Mouse (Mus musculus) WW6 (cell line): ENCODE results near the gene Cyb5d2.
A peak's percentile ranks its signal among the peaks of the same experiment; 100 is the strongest.

Experiments used
- DNase-seq: peaks from one replicate; pipeline ENCODE4 v3.0.0-alpha.2; 2013; ENCODE audit warnings: low read depth, low spot score

Gene Cyb5d2

DNA sequence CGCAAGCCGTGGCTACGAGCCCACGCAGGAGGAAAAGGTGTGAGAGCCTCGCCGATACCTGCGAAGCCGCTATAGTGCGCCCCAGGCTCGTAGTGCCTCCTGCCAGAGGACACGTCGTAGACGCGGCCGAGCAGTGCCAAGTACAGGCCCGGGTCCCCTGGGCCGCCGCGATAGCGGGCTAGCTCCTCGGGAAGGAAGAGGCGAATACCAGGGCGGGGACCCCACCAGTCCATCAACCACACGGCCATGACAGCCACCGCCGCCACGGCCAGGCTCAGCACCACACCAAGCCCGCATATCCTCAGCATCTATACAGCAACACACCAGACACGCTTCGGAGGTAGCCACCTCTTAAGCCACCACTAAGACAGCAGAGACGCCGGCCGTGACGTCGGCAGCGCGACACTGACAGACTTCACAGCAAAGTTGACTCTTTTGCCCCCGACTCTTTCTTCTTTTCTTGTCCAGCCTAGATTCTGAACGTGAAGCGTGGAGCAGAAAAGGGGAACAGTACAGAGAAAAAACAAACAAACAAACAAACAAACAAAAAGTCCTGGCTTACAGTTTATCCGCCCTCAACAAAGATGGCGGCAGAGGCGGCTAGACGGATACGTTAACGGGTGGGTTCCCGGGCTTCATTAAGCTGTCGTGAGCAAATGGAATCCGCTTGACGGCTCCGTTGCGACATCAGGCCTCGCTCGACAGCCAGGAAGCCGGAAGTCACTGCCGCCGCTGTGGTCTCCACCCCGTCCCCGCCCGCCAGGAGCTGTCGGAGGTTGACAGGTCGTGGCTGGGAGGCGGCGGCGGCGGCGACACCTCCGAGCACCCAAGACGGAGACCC lies at the start of gene Cyb5d2, which contains the start of gene Zzef1:
TSS of gene Cyb5d2 (minus strand) at position 688 of the 841 bp plus-strand sequence.
TSS of gene Zzef1 (plus strand) at position 772 of the 841 bp plus-strand sequence.
- peak; percentile 94 for DNase-seq

DNA sequence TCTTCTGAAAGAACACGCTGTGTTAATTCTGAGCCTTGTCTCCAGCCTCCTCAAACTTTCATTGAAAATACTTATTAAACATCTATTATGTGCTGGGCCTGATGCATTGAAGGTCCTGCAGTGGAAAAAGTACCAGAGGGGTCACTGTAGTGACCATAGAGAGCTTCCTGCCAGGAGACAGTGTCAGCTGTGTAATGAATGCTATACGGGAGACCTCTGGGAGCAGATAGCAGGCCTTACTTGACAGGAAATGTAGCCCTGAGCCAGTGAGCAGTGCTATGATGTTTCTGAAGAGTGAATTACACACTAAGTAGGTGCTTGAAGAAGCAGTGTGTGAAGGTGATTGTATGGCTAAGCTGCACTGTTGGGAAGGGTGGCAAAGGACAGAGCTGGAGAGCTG lies 49.6 kb upstream of the Cyb5d2 start:
- no peak for DNase-seq

DNA sequence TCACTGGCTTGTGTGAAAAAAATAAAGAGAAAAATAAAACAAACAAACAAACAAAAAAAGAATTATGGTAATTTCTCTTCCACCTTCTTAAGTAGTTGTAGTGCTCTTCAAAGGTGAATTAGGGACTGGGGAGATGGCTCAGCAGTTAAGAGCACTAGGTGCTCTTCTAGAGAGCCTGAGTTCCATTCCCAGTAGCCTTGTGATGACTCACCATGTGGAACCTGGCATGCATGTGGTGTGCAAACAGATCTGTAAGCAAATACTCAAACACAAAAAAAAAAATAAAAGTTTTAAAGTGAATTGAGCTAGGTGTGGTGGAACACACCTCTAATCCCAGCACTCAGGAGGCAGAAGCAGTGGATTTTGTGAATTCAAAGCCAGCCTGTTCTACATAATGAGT lies 47.6 kb upstream of the Cyb5d2 start:
- DNase-seq, result no peak

DNA sequence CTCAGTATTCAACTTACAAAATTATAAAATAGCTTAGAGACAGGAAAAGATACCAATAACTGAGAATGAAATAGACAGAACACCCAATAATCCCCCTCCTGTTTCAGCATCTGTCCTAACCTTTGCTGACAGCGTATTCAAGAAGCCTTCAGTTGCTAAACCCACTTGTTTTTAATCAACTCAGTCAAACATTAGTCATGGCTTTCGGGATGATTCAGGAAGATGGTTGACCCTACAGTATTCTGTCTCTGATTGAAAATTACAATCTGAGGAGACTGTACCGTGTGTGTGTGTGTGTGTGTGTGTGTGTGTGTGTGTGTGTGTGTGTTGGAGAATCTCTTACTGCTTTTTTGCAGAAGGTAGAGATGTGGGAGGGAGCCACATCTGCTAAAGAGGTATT lies 46.8 kb upstream of the Cyb5d2 start:
- no peak for DNase-seq

DNA sequence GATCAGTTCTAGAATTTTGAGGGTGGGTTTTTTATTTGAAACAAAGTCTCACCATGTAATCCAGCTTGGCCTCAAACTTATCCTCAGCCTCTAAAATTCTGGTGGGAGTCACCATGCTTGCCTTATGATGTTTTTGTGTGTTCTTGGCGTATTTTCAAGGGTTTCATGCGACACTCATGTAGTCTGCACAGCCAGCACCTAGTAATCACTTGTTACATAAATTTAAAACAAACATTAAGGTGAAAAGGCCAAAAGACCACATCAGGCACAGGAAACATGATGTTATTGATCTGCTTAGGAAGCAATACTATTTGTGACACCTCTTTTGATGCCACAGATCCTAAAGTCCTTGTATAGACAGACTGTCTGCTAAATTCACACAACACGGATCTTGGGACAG lies 33.9 kb upstream of the Cyb5d2 start:
- no peak for DNase-seq

DNA sequence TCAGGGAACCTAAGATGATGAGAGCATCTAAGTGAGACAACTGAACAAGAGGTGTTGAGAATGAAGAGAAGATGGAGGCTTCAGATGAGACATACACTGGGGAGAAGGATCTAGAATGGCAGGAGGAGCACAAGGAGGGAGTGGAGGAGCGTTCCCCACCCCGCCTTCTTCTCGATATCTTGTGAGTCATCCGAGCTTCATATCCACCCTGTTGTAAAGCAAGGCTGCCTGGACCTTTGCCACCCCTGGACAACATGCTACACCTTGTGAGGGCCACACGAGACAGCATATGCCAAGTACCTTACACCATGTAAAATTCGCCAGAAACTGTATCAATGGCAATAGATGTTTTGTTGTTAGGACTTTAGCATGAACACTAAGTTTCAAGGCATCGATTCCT lies 25.1 kb upstream of the Cyb5d2 start:
- DNase-seq, result no peak

DNA sequence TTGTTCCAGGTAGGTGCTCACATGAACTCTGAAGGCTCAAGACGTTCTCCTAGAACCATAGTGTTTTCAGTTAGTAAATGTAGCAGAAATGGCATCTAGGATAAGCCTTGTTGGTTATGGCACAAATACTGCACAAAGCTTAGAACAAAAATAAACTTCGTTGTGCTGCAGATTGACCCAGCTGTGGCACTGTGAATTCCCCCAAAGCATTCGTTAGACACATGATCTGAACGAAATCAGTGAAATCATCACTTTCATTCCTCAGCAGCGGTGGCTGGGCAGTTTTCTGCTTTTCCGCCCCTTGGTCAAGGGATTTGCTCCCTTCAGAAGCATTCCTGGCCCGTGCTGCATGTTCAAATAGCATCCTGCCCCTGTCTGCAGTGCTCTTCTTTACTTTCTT lies 22.1 kb upstream of the Cyb5d2 start:
- DNase-seq, result no peak

DNA sequence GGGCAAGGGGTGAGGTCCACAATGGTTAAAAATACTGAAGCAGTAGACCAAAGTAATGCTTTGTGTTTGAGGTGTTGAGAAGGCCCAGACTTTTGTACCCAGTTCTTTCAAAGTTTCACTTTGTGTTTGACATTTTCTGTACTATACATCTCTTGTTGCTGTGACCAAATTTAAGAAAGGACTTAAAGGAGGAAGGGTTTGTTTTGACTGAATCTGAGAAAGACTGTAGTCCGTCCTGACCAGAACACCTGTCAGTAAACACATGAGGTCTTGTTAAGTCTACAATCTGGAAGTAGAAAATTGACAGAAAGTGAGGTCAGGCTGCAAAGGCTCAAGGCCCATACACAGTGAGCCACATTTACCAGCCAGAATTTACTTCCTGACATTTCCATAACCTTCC lies 20.9 kb upstream of the Cyb5d2 start:
- DNase-seq, result no peak

DNA sequence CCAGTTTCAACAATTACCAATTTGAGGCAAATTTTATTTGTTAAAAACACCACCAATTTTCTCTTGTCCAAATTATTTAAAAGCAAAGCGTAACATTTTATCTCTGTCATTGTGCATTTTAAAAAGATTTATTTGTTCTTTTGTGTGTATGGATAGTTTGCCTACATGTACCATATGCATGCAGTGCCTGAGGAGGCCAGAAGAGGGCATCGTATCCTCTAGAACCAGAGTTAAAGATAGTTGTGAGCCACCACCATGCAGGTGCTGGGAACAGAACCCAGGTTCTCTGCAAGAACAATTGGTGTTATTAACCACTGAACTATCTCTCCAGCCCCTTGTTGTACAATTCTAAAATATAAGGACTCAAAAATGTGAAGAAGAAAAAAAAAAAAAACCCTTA lies 18.2 kb upstream of the Cyb5d2 start:
- no peak for DNase-seq

DNA sequence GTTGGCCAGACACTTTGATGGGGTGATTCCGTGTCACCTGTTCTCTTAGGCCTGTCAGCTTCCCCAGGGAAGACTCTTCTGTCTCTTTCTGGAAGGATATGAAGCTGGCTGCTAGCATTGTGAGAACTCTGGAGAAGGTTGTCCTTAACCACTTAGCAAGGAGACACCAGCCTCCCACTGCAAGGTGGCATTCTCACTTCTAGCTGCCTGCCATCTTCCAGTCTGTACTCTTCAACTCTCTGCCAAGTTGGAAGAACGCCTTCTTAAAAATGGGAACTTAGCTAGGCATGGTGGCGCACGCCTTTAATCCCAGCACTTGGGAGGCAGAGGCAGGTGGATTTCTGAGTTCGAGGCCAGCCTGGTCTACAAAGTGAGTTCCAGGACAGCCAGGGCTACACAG lies 17.7 kb upstream of the Cyb5d2 start:
- DNase-seq, result no peak

DNA sequence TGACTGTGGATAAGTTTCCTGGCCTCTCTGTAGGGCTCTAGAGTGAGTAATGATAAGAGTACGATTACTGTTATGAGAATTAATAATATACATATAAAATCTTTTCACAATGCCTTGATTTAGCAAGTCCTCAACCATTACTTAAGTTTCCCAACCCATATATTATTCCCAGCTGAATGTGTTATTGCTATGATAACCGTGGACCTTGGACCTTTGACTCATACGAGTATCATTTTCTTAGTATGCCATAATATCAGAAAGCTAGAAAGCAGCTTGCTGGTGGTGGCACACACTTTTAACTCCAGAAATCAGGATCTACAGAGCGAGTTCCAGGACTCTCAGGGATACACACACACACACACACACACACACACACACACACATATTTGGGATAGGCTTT lies 12.1 kb upstream of the Cyb5d2 start:
- DNase-seq, result no peak

DNA sequence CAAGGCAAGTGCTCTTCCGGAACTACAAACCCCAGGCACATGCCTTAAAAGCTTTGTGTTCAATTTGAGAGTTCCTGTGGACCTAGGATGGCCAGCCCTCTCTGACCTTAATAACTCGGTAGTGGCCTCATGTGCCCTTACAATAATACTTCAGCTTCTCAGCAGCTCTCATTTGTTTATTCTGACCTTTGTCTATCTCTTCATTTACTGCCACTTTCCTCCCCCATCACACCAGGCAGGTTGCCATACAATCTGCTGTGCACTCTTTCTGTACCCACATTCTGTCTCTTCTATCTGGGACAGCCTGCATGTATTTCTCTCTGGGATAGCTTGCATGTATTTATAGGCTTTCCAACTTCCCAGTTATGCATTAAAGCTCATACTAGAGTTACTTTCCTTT lies 10.6 kb upstream of the Cyb5d2 start:
- no peak for DNase-seq

DNA sequence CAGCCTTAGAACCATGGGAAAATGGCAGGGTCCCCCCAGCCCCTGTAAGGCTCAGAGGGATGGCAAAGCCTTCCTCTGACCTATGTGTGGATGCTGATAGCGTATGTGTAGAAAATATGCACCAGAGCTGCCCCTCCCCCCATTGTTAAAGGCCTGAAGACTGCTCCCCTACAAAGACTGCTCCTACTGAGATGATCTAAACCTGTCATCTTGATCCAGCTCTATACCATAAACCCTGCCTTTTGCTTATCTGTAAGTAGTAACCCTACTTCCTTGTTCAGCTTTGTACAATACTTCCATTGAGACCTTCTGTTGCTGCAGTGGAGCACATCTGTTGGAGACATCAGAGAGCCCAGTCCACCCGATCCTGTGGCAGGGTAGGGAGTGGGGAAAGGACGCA lies 9.3 kb upstream of the Cyb5d2 start:
- no peak for DNase-seq

DNA sequence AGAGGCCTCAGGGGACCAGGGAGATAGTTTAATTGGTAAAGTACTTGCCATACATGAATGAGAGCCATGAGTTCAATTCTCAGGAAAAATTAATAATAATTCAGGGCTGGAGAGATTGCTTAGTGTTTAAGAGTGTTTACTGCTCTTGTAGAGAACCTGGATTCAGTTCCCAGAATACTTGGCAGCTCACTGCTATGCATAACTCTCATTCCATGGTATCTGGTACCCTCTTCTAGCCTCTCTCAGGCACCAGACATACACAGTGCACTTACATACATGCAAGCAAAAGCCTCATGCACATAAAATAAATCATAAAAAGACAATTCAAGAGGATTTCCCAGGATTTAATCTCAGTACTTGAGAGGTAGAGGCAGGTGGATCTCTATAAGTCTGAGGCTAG lies 8.6 kb upstream of the Cyb5d2 start:
- DNase-seq, result no peak

DNA sequence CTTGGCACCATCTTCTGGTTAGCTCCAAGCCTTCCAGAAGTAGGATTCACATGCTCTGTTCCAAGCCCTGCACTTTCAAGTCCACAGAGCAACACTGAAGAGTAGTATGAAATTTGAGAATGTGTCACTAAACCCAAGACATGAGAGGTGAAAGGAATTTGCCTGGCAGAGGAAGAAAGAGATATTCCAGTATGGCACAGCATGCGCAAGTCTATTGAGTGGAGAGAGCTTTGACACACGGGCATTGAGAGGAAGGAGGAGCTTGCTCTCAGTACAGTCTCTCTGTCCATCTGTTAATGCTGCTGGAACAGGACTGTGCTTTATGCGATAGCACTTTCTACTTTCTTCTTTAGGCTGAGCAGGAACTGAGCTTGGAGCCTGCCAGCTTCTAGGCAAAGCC lies 7.1 kb upstream of the Cyb5d2 start:
- no peak for DNase-seq

DNA sequence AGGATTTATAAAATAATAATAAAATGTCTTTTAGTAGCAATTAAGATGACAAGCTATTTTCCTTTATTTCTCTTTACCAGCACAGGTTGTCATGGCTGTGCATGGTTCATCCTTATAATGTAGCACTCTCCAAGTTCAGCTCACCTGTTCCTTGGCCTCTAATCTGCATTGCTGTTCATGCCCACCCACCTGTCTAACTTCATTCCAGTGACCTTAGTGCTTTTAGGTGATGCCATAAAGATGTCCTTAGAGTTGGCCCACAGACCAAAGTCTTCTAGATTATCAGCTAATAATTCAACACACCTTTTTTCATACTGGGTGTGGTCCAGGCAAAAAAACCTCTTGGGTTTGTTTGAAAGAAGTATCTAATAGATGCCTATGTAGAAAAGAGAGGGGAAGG lies 5.2 kb upstream of the Cyb5d2 start:
- DNase-seq, result no peak

DNA sequence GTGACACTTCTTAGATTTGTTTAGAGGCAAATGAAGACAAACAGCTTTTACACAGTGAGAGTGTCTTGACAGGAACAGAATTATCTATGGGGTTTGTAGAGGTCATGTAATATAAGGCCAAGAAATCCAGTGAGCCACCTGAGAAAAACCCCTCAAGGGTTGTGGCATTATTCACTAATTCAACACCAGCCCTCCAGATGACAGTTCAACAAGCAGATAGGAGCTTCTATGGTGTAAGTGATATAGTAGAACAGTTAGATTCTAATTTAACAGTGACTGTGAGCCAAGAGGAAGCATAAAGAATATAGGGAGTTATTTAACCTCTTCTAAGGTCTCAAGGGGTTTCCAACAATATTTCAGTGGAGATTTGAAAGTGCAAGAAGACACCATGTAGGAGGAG lies 2.2 kb upstream of the Cyb5d2 start:
- DNase-seq, result no peak

DNA sequence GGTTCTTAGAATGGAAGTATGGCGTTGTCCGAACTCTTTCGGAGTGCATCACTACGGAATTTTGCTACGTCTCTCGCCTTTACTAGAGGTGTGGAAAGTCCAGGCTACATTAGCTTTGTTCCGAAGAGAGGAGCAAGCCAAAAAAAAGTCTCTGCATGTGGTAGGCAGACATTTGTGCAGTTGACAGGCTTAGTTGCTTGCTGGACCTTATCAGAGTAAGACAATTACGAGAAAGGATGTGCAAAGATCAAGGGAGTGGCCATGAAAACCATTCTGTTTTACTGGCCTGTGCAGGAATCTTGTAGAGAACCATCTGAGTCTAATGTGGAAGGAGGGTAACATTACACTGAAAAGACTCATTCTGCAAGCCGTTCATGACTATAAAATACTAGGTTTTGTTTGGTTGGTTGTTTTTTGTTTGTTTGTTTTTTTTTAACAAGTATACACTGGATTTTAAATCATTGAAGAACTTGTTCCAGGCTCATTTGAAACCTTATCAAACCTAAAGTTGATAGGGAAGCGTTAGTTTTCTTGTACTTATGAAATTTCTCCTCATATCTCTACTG lies 914 bp upstream of the Cyb5d2 start:
- no peak for DNase-seq

DNA sequence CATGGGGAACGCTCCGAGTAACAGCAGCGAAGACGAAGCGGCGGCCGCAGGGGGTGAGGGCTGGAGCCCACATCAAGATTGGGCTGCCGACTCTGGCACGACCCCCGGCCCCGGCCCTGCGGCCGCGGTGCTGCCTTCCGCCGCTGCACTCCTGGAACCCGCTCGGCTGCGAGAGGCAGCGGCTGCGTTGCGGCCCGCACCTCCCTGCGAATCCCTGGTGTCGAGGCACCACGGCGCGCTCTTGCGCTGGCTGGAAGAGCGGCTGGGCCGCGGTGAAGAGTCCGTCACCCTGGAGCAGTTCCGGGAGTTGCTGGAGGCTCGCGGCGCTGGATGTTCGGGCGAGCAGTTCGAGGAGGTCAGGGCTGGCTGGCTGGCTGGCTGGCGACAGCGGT lies 350 bp upstream of the Cyb5d2 start:
- no peak for DNase-seq

DNA sequence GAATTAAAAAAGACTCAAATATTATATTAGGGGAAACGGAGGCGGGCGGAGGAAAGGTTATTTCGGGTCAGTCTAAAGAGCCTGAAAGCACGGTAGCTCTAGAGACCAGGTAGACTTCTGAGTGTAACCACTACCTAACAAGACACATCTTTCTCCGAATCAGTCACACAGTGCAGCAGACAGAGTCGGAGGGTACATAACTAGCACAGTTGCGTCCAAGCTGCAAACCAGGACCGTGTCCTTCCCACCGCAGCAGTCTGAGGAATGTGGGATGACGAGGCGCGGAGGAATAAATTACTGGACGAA lies 840 bp downstream of the Cyb5d2 start:
- DNase-seq, result no peak

DNA sequence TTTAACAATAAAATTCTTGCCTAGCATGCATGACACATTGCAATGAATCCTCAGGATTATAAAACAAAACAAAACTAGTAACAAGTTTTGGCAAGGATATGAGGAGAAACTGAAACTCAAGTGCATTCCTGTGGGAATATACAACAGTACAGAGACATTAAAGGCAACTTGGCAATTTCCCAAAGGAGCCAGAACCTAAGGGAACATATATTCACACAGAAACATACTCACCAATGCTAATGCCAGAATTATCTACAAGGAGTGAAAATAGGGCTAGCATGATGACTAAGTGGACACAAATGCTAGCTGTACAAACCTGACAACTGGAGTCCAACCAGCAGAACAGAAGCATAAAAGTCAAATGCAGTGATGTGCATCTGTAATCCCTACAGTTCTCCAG lies 3.9 kb downstream of the Cyb5d2 start:
- no peak for DNase-seq

DNA sequence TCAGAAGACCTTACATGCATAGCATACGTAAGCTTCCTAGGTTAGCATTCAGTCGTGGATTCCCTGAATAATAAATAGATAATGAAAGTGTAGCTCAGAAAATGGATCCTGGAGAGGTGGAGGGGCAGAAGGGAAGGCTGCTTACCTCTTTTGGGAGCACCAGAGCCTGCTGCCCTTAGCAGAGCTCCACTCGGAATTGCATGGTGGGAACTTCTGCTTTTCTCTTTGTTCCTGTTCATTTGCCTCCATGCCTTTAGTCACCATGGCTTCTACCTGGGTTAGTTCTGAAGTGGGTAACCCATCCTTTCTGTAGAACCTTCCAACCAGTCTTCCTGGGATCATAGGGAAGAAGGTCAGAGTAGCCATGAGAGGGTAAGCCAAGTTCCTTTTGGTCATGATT lies 13.4 kb downstream of the Cyb5d2 start:
- no peak for DNase-seq

DNA sequence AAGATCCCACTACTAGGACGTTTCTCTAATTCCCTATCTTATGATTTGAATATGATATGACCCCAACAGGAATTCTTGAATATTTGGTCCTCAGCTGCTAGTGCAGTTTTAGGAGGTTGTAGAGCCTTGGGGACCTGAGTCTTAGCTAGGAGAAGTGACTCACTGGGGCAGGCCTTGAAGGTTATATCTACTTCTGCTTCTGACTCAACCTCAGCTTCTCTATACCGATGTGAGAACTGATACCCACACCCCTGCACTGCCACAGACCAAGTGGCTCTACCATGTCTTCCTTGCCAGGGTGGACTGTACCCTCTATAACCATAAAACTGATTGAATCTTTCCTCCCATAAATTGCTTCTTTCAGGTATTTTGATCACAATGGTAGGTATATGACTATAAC lies 13.8 kb downstream of the Cyb5d2 start:
- DNase-seq, result no peak

DNA sequence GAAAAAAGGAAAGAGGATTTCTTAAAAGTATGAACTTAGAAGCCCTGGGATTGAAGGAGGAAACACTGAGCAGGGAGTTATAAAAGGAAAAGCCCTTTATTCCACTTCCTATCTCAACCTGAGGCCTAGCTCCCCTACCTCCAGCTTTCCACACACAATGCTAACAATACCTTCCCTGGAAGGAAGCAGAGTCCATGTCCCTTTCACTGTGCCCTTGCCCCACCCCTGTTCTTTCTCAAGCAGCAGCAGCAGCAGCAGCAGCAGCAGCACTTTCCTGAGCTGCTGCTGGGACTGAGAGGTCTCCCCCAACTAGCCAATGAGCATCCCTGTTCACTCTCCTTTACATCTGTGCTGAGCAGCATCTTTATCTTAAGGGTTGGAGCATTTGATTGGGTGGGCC lies 17.0 kb downstream of the Cyb5d2 start:
- DNase-seq, result no peak
